Mouse (Mus musculus): Measurements from ENCODE around the gene Gm26657.

DNA sequence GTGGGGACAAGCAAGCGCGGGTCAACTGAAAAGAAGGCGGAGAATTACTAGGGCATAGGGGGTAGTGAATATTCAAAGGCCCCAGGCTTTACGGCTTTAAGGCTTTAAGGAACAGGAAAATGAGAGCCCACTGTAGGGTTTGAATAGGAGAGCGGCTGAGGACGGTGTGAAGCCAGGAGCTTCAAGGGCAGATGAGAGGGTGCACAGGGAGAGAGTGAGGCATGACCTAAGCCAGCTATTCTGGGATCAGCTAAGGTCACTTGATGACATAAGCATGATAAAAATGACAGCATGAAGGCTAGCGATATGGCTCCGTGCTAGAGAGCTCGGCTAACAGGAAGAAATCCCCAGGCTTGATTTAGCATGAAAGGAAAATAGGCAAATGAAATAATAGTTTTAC is 20.4 kb upstream of the Gm26657 start:
- TF ChIP-seq CTCF (IDR thresholded peaks at IDR 0.05; ENCODE audit: low read depth, low read length) = no peak
- no peak for TF ChIP-seq POLR2A (IDR thresholded peaks at IDR 0.05; ENCODE audit: extremely low read depth, insufficient read depth, low read length)

All from liver, adult 2 months (tissue).